Mouse (Mus musculus) testis, postnatal 14 days (tissue): Measurements from ENCODE around the gene Cyp46a1.

Source experiments
- DNase-seq: peaks from one replicate; pipeline ENCODE4 v3.0.0; 2021; ENCODE audit warnings: low spot score

Cyp46a1 gene

DNA sequence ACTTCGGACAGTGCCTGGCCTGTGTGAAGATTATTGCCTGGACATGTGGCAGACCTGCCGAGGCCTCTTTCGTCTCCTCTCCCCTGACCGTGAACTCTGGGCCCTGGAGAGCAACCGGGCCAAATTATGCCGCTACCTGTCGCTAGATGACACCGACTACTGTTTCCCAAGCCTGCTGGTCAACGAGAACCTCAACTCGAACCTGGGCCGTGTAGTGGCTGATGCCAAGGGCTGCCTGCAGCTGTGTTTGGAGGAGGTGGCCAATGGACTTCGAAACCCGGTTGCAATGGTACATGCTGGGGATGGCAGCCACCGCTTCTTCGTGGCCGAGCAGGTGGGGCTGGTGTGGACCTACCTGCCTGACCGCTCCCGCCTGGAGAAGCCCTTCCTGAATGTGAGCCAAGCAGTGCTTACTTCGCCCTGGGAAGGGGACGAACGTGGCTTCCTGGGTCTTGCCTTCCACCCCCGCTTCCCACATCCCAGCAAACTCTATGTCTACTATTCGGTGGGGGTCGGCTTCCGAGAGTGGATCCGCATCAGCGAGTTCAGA lies 22.4 kb upstream of the Cyp46a1 start:
- DNase-seq = no peak

DNA sequence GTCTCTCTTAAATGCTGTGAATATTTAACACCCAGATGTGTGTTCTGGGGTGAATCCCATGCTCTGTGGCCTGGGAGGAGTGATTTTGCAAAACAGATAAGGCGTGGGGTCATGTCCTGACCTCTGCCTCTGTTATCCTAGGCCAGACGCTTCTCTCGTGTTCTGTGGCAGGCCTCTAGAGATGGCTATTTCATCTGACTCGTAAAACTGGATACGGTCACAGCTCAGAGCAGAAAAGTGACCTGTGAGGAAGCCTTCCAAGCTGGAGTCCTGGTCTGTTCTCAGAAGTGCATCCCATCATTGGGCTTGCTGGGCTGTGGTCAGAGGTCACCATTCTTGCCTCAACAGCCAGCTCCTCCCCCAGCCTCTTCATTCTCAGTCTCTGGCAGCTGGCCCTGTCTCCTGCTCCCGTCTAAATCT lies 21.7 kb upstream of the Cyp46a1 start:
- no peak for DNase-seq

GRCm38 (mm10) chr12:108313244-108313772 lies 20.9 kb upstream of the Cyp46a1 start:
- no peak for DNase-seq

- DNase-seq = no peak
These were observed 18.4 kb upstream of the Cyp46a1 start for GRCm38 (mm10) chr12:108315818-108316217.

GRCm38 (mm10) chr12:108316655-108317054 lies 17.5 kb upstream of the Cyp46a1 start:
- DNase-seq = no peak

DNA sequence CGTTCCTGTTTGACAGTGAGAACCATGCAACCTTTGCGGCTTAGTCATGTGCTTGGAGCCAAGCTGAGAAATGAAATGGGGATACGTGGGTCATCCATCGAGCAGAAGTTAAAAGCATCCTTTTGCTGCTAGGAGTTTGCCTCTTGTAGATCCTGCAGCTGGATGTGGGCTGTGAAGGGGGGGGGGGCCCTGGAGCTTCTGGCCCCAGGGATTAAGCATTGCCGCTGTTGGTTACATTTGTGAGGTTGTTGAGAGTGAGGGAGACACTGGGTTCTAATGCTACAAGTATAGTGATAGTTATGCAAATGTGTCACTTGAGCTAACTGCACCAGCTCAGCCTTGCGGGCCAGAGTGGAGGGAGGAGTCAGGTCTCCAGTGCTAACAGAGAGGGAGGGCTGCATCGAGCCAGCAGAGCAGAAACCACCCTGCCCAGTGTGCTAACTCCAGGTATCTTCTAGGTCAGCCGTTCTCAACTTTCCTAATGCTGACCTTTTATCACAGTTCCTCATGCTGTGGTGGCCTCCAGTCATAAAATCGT lies 16.9 kb upstream of the Cyp46a1 start:
- no peak for DNase-seq

GRCm38 (mm10) chr12:108317826-108318430 lies 16.3 kb upstream of the Cyp46a1 start:
- no peak for DNase-seq

DNA sequence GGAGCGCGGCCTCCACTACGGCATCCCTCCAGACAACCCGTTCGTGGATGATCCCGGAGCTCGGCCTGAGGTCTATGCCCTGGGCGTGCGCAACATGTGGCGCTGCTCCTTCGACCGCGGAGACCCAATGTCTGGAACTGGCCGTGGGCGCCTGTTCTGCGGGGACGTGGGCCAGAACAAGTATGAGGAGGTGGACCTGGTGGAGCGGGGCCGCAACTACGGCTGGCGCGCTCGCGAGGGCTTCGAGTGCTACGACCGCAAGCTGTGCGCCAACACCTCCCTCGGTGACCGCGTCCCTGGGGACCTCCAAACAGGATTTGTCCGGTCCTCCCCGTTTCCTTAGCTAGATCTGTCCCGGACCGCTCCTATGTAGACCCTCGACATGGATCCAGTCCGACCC lies 15.7 kb upstream of the Cyp46a1 start:
- DNase-seq = no peak

DNA sequence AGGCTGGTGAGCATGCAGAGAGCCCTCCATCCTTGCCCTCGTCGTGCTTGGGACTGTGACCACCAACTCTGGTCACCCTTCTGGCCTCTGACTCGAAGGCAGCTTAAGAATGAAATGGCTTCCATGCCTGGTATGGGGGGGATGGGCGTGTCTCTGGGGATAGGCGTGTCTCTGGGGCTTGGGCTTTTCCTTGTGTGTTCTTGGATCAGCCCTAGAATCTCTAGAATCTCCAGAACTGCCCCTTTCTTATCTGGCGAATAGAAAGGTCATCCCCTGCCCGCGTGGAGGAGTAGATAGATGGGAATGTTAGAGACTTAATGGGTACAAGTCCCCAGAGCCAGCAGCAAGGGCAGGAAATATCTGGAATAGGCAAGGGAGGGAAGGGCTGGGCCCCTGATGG lies 14.1 kb upstream of the Cyp46a1 start:
- DNase-seq = no peak

DNA sequence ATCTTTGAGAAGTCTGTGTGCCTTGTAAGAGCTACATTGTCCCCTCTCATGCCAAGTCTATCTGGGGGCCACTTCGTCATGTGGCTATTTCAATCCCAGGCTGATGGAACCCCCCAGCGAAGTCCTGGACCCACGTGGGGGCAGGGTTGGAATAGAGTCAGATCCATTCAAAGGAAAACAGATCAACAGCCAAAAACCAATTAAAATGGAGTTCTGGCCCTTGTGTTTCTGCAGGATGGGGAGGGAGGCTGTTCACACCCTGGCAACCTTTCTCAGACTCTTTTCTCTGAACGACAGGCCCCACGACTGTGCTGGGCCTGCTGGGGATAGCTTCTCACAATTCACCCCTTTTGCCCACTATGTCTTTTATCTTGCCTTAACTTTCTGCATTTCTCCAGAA lies 7.8 kb upstream of the Cyp46a1 start:
- DNase-seq = no peak

DNA sequence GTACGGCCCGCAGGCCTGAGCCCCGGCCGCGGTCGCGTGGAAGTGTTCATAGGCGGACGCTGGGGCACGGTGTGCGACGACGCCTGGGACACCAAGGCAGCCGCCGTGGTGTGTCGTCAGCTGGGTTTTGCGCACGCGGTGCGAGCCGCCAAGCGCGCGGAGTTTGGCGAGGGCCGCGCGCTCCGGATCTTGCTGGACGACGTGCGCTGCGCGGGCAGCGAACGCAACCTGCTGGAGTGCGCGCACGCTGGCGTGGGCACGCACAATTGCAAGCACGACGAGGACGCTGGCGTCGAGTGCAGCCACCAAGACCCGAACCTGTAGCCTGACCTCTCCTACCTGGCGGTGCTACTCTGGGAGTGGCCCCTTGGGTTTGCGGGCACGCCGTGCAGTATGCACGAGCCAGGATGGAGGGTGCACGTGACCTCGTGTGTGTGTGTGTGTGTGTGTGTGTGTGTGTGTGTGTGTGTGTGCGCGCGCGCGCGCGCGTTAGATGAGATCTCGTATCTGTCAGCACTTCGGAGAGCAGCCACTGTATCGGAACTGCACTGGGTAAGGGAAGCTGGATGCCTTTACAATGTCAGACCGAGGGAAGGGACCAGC lies 6.2 kb upstream of the Cyp46a1 start:
- peak; percentile 37 for DNase-seq

- peak; percentile 83 for DNase-seq
These were observed 1.1 kb upstream of the Cyp46a1 start for GRCm38 (mm10) chr12:108333056-108333455.

- DNase-seq = no peak
These were observed 699 bp upstream of the Cyp46a1 start for GRCm38 (mm10) chr12:108333481-108333882.

DNA sequence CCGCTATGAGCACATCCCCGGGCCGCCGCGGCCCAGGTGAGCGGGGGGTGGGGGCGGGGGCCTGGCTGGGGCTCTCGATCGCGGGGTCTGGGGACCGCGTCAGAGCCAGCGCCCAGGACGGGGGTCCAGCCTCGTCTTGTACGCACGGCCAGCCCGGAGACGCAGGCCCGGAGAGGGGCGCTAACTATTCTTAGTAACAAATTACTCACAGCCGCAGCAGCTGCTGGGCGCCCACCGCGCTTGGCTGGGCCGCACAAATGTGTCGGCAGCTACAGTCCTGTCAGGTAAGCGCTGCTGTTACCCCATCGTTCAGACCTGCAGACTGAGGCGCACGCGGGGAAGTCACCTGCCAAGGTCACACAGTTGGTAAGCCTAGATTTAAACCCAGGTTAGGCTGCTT lies 348 bp downstream of the Cyp46a1 start:
- peak; percentile 48 for DNase-seq

DNA sequence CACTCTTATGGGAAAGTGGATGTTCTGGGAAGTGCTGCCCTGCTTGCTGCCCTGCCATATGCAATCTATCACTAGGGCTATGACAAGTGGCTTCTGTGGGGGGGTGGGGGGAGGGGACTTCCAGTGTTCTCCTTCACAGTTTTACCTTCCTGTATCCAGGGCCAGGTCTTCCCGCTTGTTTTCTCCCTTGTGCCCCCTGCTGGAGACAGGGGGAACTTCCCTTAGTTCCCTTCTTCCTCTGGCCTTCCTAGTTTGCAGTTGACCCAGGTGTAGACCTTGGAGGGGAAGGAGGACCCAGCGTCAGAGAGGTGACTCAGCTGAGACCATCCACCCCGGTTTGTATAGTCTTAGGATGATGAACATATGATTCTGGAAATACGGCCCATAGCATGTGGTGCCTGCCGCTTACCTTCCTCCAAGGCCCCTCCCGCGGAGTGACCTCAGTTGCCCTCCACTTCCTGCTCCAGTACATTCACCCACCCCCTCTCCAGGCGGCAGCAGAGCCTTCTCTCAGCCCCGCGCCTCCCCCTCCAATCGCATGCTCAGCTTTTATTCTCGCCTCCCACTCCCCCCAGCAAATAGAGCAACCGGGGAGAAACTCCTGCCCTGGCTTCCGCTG lies 4.5 kb downstream of the Cyp46a1 start:
- no peak for DNase-seq

- no peak for DNase-seq
These were observed 14.0 kb downstream of the Cyp46a1 start for GRCm38 (mm10) chr12:108348151-108348550.

- DNase-seq = no peak
These were observed 14.8 kb downstream of the Cyp46a1 start for GRCm38 (mm10) chr12:108349026-108349425.

DNA sequence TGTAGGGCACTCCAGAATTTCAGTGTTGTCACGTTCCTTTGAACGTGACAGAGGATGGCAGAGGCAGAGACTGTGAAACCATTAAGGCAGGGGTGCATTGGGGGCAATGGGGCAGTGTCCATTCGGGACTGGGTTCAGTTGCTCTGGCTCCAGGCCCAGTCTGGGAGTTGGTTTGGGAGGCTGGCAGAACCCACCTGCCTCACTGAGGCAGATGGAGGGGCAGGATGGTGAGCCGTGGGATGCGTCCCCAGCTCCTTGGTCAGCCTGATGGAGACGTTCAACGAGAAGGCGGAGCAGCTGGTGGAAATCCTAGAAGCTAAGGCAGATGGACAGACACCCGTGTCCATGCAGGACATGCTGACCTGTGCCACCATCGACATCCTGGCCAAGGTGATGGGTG lies 16.8 kb downstream of the Cyp46a1 start:
- DNase-seq = no peak

- no peak for DNase-seq
These were observed 18.4 kb downstream of the Cyp46a1 start for GRCm38 (mm10) chr12:108352371-108353136.

DNA sequence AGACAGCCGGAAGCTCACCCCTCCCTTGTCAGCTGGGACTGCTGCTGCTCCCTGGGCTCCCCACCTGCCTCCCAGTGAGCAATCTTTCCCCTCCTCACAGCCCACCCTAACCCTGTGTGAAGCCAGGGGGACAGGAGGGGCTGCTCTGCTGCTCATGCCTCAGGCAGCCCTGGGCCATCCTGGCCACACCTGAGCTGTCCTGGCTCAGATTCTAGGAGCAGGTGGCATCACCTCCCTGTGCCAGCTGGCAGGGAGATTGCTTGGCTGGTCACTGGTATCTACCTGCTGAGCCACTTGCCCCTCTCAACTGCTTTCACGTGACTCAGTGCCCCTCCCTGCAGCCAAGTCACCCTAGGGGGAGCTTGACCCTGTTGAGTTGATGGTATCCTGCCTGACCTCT lies 20.1 kb downstream of the Cyp46a1 start:
- DNase-seq = no peak

- no peak for DNase-seq
These were observed 21.1 kb downstream of the Cyp46a1 start for GRCm38 (mm10) chr12:108355271-108355670.

DNA sequence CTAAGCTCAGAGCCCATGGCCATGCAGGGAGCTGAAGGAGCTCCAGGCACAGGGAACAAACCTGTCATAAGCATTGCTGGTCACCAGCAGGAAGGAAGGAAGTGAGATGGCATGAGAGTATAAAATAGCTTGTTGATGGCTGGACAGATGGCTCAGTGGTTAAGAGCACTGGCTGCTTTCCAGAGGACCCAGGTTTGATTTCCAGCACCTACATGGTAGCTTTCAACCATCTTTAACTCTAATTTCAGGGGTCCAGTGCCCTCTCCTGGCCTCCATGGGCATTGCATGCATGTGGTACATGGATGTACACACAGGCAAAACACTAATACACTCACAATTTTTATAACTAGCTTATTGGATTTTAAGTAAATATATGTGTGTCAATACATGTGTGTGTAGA lies 21.8 kb downstream of the Cyp46a1 start:
- DNase-seq = no peak
